Mouse (Mus musculus) ovary, postnatal 10 days (tissue): ENCODE results near the gene Cd300lg.
A peak's percentile ranks its signal among the peaks of the same experiment; 100 is the strongest.

Source experiments
- DNase-seq: peaks from one replicate; pipeline ENCODE4 v3.0.0; 2022; ENCODE audit warnings: low spot score

The Cd300lg gene

DNA sequence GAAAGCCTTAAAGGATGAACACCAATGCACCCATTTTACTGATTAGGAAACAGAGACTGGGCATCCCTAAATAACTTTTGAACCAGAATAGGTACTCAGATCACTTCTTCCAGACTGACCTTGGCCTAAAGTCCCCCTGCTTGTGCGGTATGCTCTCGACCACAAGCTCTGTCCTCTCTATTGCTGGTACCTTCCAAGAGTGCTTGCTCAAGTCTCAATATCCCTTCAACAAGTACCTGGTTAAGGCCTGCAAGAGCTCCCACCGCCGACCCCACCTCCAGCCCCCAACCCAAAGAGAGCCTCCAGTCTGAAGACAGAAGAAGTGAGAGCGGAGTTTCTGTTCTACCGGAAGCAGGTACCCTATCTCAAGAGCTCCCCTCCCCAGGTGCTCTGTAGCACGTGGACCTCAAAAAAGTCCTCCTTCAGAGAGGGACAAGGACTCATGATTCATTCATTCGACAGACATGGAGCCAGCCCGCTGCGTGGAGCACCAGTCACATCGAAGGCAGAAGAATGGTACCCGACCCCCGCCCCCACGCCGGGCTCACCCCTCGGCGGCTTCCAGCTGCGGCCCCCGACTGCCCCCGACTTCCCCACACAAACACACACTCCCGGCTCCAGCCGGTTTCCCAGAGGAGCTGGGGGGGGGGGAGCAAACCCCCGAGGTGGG, 15.2 kb upstream of the Cd300lg start:
- no peak for DNase-seq

DNA sequence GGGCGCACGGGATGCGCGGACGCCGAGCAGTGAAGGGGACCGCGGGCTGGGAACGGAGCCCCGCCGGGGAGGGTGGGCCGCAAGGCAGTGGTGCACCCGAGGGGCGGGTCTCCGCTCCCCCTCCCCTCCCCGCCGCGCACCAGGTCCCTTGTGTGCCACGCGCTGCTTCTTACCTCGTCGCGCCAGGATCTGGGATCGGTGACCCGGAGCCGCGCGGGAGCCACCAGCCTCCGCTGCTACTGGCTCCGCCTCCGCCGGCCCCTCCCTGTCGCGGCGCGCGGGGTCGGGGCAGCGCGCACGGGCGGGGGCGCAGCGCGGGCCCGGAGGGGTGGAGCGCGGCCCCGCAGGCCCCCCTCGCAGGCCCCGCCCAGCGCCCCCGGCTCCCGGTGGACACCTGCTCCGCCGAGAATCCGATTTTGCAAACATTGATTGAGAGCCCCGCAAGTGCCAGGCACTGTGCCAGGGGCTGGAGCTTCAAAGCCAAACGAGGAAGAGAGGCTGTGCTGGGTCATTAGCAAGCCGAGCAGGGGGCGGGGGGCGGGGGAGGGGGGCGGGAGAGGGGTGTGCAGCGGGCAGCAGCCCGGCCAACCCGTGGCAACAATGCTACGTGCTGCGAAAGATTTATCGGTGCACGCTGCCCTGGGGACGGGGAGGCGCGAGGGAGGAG, 14.5 kb upstream of the Cd300lg start:
- peak; percentile 55 for DNase-seq

DNA sequence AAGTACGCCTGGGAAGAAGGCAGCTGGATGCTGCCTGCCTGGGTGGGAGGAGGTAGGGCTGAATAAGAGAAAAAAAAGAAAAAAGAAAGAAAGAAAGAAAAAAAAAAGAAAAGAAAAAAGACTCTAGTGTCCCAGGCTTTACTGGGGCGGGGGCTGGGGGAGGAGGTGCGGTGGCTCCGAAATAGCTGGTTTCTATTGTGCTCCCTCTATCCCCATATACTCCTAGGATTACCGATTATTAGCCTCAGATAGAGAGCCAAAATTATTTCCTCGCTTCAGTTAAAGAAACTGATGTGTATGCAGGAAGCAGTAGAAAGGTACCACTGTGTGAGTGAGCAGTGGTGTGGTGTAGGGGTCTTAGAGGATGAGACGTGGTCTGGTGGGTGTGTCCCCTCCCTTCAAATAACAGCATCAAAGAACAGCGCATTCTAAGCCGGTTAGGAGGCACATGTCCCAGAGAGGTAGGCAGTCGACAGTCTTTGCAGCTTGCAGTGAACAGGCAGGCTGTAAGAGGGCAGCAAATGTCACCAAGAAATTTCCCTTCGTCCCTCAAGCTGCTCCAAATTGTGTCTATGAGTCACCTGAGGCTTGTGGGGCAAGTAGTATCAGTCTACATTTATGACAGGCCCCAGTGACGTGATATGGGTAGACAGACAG, 13.8 kb upstream of the Cd300lg start:
- DNase-seq: no peak

DNA sequence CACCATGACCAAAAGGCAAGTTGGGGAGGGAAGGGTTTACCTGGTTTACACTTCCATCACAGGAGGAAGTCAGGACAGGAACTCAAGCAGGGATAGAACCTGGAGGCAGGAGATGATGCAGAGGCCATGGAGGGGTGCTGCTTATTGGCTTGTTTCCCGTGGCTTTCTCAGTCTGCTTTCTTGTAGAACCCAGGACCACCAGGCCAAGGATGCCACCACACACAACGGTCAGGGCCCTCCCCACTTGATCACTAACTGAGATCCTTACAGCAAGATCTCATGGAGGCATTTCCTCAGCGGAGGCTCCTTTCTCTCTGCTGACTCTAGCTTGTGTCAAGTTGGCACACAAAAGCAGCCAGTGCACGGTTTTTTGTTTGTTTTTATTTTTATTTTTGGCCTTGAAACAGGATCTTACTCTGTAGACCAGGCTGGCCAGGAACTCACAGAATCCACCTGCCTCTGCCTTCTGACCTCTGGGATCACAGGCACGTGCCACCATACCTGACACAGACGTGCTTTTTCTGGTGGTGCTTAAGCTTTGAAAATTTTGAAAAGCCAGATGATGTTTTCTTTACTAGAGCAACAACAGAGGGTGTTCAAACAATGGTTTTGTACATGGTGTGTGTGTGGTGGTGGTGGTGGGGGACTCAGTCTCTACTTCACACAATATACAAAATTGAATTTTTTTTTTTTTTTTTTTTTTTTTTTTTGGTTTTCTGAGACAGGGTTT, 13.1 kb upstream of the Cd300lg start, which contains the start of gene Mpp3:
Gene Mpp3, minus strand, starts transcription at position 375 of the 730 bp plus-strand sequence.
- DNase-seq: no peak

DNA sequence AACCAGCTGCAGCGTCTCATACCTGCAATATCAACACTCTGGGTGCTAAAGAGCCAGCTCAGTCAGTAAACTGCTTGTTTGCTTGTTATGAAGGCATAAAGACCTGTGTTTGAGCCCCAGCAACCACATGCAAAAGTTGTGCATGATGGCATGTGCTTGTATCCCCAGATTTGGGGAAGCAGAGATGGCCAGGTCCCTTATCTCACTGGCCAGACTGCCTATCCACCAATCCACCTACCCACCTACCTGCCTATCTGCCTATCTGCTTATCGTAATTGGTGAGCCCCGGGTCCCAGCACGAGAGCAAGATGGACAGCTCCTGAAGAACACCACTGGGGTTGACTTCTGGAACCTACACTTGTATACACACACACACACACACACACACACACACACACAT, 12.0 kb upstream of the Cd300lg start:
- no peak for DNase-seq

DNA sequence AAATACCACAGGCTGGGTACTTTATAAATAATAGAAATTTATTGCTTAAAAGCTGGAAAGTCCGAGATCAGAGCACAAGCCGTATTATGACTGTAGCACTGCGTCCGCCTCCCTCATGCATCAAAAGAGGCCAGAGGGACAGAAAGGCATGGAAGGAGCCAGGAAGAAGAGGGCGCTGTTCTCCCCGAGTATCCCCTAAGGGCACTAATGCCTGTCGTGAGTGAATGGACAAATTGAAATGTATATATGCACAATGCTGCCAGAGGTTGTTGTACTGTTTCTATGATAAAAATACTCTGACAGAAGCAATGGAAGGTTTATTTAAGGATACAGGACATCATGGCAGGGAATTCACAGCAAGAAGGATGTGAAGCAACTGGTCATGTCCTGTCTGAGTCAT, 11.3 kb upstream of the Cd300lg start:
- DNase-seq: no peak

DNA sequence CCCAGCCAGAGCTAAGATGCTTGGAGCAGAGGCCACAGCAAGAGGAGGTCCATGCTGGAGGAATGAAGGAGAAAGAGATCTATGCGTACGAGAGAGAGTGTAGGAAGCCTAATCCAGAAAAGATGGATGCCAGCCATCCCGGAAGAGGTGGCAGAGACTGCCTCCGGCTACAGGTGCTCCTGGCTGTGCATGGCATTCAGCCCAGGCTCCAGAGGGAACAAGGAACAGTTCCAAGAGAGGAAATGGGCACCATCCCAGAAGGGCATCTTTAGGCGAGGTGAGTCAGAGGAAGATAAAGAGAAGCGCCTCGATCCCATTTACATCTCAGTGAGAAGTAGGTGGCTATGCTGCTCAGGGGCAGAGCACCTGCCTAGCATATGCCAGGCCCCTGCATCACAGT, 10.2 kb upstream of the Cd300lg start:
- DNase-seq: no peak

DNA sequence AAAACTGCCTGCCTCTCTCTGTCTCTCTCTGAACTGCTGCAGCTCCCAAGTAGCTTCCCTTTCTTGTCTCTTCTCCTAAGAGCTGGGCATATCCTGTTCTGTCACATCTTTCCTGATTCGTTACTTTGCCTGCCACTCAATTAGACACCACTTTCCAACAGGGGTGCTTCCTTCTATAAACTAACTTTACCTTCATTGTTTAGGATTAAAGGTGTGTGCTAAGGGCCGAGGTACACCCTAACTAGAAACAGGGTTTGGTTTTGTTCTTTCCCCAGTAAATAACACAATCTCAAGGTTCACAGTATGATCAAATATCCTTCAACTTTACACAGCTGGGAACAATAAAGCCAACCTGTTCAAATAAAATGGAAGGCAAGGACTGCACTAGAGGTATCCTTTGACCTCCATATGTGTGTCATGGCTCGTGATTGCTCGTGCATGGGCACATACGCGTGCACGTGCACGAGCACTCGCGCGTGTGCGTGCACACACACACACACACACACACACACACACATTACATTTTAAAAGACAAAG, 8.2 kb upstream of the Cd300lg start:
- DNase-seq: no peak

DNA sequence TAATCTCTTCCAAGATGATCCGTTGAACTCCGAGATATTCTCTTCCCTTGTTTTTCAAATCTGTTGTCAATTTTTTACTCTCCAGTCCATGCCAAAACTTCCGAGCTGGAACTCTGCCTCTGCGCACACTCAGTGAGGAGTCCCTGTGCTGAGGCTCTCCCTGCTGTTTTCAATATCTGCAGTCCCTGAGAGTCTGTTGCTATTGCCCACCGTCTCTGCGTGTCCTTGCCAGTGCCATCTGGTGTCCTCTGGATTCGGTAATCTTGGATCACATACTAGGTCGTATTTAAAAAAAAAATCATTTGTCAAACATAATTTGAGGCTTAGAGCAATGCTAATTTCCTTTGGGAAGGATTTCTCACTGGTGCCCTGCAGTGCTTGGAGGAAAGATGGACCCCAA, 6.4 kb upstream of the Cd300lg start:
- no peak for DNase-seq

DNA sequence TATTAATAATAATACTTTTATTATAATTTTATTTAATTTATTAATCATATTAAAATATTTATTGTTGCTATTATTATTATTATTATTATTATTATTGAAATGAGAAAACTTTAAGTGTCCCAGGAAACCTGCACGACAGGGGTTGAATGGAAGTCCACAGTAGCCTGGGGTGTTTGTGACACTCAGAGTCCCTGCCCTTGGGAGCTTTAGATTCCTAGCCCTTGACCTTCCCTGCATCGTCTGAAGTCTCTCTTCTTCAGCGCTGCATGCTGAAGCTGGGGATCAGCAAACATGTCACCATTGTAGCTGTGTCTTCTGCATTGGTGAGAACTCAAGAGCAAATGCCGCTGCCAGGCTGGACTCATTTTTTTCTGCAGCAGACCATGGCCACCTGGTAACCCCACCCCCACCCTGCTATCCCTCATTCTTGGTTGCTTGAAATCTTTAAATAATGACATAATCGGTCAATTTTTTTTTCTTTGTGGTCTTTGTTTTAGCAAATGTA, 5.8 kb upstream of the Cd300lg start:
- DNase-seq: no peak

DNA sequence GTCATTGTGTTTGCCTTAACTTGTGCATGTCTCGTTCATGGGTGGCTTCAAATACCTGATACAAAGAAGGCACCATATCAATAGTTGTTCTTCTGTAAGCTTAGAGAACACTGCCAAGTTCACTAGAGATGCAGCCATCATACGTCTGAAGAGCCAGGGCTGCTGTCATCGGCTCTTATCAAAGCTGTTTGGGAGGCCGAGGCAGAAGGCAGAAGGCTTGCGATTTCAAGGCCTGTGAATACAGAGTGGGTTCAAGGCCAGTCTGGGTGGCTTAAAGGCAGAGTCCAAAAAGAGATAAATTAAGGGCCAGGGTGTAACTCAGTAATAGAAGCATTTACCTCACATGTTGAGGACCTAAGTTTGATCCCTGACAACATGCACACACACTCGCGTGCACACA, 5.0 kb upstream of the Cd300lg start:
- no peak for DNase-seq

DNA sequence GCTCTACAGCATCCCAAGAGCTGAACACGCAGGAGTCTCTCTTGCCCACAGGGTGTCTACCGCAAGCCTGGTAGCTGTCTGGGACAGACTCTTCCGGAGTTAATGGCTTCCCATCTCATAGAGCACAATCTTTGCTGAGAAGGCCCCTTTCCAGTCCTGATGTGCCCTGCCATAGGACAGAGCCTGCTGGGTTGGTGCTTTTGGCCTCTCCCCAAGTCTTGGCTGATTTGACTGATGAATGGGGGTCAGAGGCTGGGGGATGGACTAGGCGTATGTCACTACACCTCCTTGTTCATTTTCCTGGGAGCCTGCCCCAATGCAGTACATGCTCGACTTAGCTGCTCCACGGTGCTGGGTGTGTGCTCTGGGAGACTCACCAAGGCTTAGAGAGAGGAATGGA, 3.5 kb upstream of the Cd300lg start:
- no peak for DNase-seq

DNA sequence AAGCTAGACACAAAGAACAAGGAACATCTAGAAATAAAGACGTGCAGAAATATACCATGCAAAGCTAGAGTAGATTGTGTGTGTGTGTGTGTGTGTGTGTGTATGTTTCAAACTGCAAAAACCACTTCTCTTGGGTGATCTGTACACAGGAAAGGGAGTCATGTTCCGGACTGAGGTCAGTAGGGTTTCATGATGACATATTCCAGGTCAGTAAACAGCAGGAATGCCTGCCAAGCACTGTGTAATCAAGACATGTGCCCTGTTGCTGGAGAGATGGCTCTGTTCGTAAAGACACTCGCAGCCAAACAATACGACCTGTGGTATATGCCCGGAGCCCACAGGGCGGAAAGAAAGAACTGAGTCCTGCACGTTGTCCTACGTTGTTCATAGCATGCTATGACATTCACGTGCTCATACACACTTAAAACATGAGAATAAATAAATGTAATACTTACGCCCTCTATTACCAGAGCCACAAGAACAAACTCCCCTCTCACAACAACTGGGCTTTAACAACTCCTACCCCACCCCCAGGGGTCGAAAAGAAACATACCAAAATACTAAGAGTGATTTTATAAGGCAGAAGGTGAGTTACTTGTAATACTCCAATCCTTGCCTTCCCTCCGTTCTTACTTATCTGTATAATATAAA, 1.7 kb upstream of the Cd300lg start:
- DNase-seq: no peak

DNA sequence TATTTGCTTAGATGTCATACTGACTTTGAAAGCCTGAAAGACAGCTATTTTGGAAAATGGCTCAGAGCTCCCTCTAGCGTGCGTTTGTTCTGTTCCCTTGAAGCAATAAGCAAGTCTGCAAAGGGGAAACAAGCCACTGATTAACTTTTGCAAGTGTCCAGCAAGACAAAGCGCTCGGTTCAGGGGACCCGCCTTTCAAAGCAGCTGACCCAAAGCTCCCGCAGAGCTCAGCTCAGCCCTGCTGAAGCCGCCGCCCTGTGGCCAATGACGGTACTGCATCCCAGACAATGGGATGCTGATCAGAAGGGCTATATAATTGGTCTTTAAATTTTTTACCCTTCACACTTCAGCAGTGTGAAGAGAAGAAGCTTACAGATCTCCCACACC, 1.2 kb upstream of the Cd300lg start:
- peak; percentile 70 for DNase-seq

DNA sequence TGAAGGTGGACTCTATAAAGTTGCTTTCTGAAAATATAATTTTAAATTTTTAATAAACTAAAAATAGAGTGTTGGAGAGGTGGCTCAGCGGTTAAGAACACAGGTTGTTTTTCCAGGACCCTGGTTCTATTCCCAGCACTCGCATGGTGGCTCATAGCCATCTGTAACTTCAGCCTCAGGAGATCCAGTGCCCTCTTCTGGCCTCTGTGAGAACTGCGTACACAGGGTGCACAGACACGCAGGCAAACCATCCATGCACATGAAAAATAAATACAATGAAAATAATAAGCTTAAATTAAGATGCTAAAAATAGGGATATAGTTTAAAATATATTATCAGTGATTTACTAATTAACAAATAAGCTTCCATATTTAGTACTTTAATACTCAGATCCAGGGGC, 663 bp upstream of the Cd300lg start:
- DNase-seq: no peak

DNA sequence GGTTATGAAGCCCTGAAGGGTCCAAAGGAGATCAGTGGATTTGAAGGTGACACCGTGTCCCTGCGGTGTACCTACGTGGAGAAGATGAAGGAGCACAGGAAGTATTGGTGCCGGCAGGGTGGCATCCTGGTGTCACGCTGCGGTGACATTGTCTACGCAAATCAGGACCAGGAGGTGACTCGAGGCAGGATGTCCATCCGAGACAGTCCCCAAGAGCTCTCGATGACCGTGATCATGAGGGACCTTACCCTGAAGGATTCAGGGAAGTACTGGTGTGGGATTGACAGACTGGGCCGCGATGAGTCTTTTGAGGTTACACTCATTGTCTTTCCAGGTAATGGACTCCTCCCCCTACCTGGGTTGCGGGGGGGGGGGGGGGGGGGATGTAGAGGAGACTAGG, 1.7 kb downstream of the Cd300lg start:
- DNase-seq: no peak

DNA sequence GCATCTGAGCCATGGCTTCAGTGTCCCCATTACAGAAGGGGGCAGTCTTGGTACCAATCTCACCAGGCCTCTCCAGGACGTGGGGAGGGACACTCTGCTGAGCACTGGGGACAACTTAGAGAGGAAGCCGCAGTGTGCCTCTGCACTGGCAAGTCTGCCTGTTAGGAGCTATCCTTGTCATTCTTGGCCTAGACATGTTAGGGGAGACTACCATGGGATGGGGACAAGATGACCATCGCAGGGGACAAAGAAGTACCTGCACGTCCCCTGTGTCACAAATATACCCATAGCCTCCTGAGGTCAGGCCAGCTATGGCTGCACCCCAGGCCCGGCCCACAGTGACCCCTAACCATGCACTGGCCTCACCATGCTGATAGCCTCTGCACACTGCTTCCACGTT, 2.1 kb downstream of the Cd300lg start:
- DNase-seq: no peak

DNA sequence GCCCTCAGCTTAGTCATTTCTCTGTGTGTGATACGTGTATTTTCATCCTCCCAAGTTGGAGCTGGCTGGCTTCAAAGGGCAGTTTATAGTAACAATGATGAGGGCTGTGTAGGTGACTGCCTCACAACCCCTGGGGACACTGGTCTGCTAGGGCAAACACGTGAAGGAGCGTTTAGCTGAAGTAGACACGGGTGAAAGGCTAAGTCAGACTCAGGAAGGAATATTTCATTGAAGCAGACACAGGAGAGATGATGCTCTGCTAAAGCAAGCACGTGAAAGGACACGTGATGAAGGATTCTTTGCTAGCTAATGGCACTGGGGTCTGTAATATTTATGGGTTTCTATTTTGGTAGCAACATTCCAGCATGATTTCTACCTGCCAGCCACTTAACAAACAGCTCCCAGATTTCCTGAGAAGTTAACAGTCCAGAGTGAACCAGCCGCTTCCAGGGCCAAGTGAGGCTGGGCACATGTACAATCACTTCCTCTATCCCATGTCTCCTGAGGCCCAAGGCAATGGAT, 3.4 kb downstream of the Cd300lg start:
- DNase-seq: no peak

DNA sequence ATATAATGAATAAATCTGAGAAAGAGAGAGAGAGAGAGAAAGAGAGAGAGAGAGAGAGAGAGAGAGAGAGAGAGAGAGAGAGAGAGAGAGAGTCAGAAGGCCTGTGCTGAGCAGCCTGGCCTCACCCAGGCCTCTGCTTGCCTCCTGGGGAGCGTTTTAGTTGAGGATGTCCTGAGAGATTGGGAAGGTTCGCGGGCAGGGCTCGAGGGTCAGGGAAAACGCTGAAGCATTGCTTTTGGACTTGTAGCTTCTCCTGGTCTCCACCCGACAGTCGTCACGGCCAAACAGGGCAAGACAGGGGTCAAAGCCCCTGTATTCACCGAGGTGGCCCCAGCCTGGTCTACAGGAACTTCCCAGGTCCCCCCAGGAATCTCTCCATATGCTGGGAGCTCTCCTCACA, 5.3 kb downstream of the Cd300lg start:
- DNase-seq: no peak

DNA sequence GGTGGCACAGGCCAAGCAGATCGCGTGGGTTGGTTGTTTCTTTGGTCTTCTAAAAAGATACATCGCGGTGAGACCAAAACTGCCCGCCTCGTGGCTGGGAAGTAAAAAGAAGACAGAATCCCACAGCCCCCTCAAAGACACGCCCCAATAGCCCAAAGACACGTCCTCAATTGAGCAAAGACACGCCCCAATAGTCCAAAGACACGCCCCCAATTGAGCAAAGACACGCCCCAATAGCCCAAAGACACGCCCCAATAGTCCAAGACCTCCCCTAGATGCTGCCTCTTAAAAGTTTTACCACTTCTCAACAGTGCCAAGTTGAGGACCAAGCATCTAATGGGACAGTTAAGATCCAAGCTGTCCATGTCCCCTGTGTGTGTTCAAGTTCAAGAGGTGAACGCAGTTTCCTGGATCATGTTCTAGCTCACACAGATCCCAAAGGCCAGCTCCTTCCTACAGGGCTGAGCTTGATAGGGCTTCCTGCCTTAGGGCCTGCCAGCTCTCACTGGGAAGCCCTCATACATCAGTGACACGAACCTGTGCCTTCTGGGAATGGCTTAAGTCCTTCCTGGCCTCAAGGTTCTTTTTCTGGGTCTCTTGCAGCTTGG, 8.7 kb downstream of the Cd300lg start:
- no peak for DNase-seq

DNA sequence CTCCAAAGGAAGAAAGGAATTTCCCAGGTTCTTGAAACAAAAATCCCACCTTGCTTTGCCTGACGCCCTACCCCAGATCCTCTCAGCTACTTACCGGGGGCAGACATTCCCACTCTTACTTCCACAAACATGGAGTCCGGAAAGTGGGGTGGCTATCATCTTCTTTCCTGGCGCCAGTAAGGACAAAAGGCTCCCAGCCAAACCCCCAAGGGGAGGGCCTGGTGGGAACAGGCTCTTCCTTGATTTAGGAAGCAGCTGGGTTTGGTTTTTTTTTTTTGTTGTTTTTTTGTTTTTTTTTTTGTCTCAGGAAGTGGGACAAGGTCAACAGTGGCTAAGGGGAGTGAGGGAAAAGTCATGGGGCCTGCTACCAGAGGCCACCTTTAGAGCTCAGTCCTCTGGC, 10.2 kb downstream of the Cd300lg start:
- DNase-seq: no peak
